Mouse (Mus musculus) heart, adult 2 months (tissue): ENCODE results near the gene Mnat1. TPM values are rescaled to one million over a fixed set of nuclear protein-coding genes. Genes with fewer than 3 reads are reported as not detected.
A peak's percentile ranks its signal among the peaks of the same experiment; 100 is the strongest.
"Not testable (repeated sequence)": the region's sequence is repeated elsewhere in the genome, so short reads cannot be mapped to it uniquely, and the experiment has no call there.

Source experiments
- DNase-seq, 2 experiments: peaks; one replicate each; pipeline ENCODE4 v3.0.0; 2021
- H3K27ac ChIP-seq: fragments of 200-600 bp; 2 replicates; pipeline ENCODE4 v1.8.1; 2022
- H3K27me3 ChIP-seq: fragments of 200-500 bp; 2 replicates; pipeline ENCODE4 v1.6.1; 2012; ENCODE audit warnings: mild to moderate bottlenecking, low read length, inconsistent platforms, mixed read lengths; ENCODE audit not compliant: control insufficient read depth, insufficient read depth
- H3K36me3 ChIP-seq: fragments of 200-500 bp; 2 replicates; pipeline ENCODE4 v1.6.1; 2012; ENCODE audit warnings: low read length, inconsistent platforms; ENCODE audit not compliant: control insufficient read depth, insufficient read depth
- H3K4me1 ChIP-seq: fragments of 200-500 bp; 2 replicates; pipeline ENCODE4 v1.6.1; 2011; ENCODE audit warnings: low read length; ENCODE audit not compliant: control insufficient read depth, insufficient read depth
- H3K4me3 ChIP-seq: fragments of 200-600 bp; 2 replicates; pipeline ENCODE4 v1.8.1; 2022
- H3K79me2 ChIP-seq: fragments of 200-500 bp; replicated peaks from 2 replicates; pipeline ENCODE4 v1.6.1; 2012; ENCODE audit warnings: mild to moderate bottlenecking, inconsistent platforms, low read length, moderate library complexity, mixed read lengths; ENCODE audit not compliant: control insufficient read depth, insufficient read depth
- H3K9ac ChIP-seq: fragments of 200-500 bp; 2 replicates; pipeline ENCODE4 v1.6.1; 2012; ENCODE audit warnings: low read depth, mild to moderate bottlenecking, control low read depth, inconsistent platforms, low read length, mixed read lengths
- CTCF ChIP-seq: fragments of 200-600 bp; IDR thresholded peaks from 2 replicates; pipeline ENCODE4 v1.8.1; 2022; ENCODE audit warnings: antibody characterized with exemption, mild to moderate bottlenecking, moderate library complexity
- EP300 ChIP-seq: fragments of 200-500 bp; IDR thresholded peaks from 2 replicates; pipeline ENCODE4 v1.6.1; 2011; ENCODE audit warnings: low read depth, low read length, control low read depth; ENCODE audit not compliant: insufficient read depth
- POLR2A ChIP-seq: fragments of 200-500 bp; IDR thresholded peaks from 2 replicates; pipeline ENCODE4 v1.6.1; 2011; ENCODE audit warnings: mild to moderate bottlenecking, low read depth, low read length, control low read depth; ENCODE audit not compliant: insufficient read depth
- WGBS: fragments of 180-500 bp; shearing (Covaris S2); methylation state at CpG from one replicate; pipeline ENCODE4 v1.1.7; 2018; 5-methylcytosine and 5-hydroxymethylcytosine counted together
- intact Hi-C: fragments of 180-260 bp; cut with DNase I; formaldehyde crosslinking; loops from one replicate; pipeline ENCODE4 v1.15.1; 2025
- polyA plus RNA-seq: library from polyadenylated mRNA; depleted of rRNA; stranded (reverse); fragments of >200 nt; gene quantifications from 2 replicates; pipeline ENCODE4 v1.2.3, GENCODE M21; 2012
- total RNA-seq, 2 experiments: library from RNA; stranded (reverse); gene quantifications; 2 replicates each; pipeline ENCODE4 v1.2.3; 2021

The Mnat1 gene
- total and polyA plus RNA-seq, 3 experiments = 5.6 to 16.8 (median 16.3) TPM

GRCm38 (mm10) chr12:73112326-73113087 is 11.0 kb upstream of the Mnat1 start:
- Histone ChIP-seq H3K79me2 (no peaks in the 10 kb centered on the region), H3K36me3 (no peaks in the 10 kb centered on the region), H3K9ac (peak overlapping the region; percentile 64), H3K27me3 (no peaks in the 10 kb centered on the region; the same call in 1 of the 2 replicates), H3K4me3 (peak overlapping the region; percentile 79), H3K27ac (peak overlapping the region; percentile 57), H3K4me1 (peaks cover 1% of the 10 kb centered on the region; the same call in 1 of the 2 replicates)
- DNase-seq = peak; percentile 39 to 55
- intact Hi-C loops = loop anchor here (5.0 kb wide), 2 partner anchors 65 to 175 kb away; partner anchors contain the start of genes Slc38a6 and Trmt5
- TF ChIP-seq POLR2A (no peak), EP300 (no peak), CTCF (no peak)
- WGBS = under 1% methylated on average over 67 of the region's 71 CpGs

- Histone ChIP-seq H3K4me1 (peaks cover 1% of the 10 kb centered on the region; the same call in 1 of the 2 replicates), H3K36me3 (no peaks in the 10 kb centered on the region), H3K27ac (peak within 1 kb of the TSS; percentile 57), H3K4me3 (peak within 1 kb of the TSS; percentile 79), H3K27me3 (no peaks in the 10 kb centered on the region; the same call in 1 of the 2 replicates), H3K9ac (peak within 1 kb of the TSS; percentile 64), H3K79me2 (no peaks in the 10 kb centered on the region)
- DNase-seq = peak; percentile 71 to 77
- intact Hi-C loops = loop anchor here (5.0 kb wide), 2 partner anchors 66 to 174 kb away; partner anchors contain the start of genes Slc38a6 and Trmt5
- 1% methylated on average over 19 of the region's 20 CpGs for WGBS
- TF ChIP-seq EP300 (no peak), POLR2A (peak; percentile 45; the same call in 1 of the 2 replicates), CTCF (no peak)
Observed at GRCm38 (mm10) chr12:73113196-73113595, 10.3 kb upstream of the Mnat1 start, which contains the start of gene Six4. Gene Six4, minus strand, starts transcription at chr12:73113456.

DNA sequence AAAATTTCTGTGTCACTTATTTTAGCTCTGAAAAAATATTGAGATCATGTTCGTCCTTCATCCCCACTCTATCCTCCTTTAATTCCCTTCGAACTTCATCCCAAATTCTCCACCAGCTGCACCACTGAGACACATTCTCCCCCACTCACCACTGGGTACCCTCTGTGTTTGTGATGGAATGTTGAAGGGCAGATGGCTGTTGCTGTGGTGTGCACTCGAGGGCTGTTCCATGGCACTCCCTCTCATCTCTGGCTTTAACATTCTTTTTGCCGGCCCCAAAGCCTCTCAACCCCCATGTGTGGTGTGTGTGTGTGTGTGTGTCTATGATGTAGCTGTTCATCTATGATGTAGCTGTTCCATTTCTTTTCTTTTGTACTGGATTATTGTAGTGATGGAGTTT is 1.7 kb downstream of the Mnat1 start:
- Histone ChIP-seq H3K36me3 (peaks cover 3% of the 10 kb centered on the region), H3K4me3 (no peak overlapping the region), H3K4me1 (no peaks in the 10 kb centered on the region; the same call in 1 of the 2 replicates), H3K27me3 (no peaks in the 10 kb centered on the region), H3K27ac (no peak overlapping the region), H3K79me2 (peaks cover 7% of the 10 kb centered on the region), H3K9ac (no peak overlapping the region)
- intact Hi-C loops = no loop called here
- TF ChIP-seq POLR2A (no peak), EP300 (no peak), CTCF (no peak)
- no peak for DNase-seq
- 59% methylated on average over 4 of the region's 4 CpGs for WGBS

DNA sequence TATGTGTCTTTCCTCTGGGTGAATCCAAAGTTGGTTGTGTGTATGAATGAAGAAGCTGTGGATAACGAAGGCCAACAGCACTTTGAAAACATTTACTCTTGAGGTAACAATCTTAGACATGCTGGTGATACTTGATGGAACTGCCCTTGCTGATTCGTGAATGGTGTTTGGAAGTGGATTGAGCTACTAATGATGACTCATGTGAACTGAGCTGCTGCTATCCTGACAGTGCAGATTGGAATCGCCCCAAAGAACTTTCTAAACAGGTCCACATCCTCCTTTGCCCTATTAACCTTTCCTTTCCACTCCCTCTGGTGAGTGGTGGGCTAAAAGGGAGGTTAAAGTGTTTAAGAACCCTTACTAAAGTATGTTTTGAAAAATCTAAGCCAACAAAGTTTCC is 17.2 kb downstream of the Mnat1 start:
- Histone ChIP-seq H3K27me3 (no peaks in the 10 kb centered on the region), H3K4me1 (peaks cover 1% of the 10 kb centered on the region; the same call in 1 of the 2 replicates), H3K4me3 (no peak overlapping the region), H3K79me2 (no peaks in the 10 kb centered on the region), H3K36me3 (no peaks in the 10 kb centered on the region), H3K9ac (no peak overlapping the region), H3K27ac (no peak overlapping the region)
- 67% methylated on average over 3 of the region's 3 CpGs for WGBS
- TF ChIP-seq EP300 (no peak), CTCF (no peak), POLR2A (no peak)
- intact Hi-C loops = no loop called here
- DNase-seq = no peak

- H3K4me1 ChIP-seq = peaks cover 5% of the 10 kb centered on the region; the same call in 1 of the 2 replicates
- no peaks in the 10 kb centered on the region for H3K79me2 ChIP-seq
- TF ChIP-seq POLR2A (no peak), EP300 (no peak), CTCF (no peak)
- H3K9ac ChIP-seq = no peak overlapping the region
- intact Hi-C loops = no loop called here
- no peak overlapping the region for H3K4me3 ChIP-seq
- no peaks in the 10 kb centered on the region for H3K27me3 ChIP-seq
- no peaks in the 10 kb centered on the region; the same call in 1 of the 2 replicates for H3K36me3 ChIP-seq
- DNase-seq = no peak
- H3K27ac ChIP-seq = peak overlapping the region; percentile 39; the same call in 1 of the 2 replicates
- 31% methylated on average over 3 of the region's 3 CpGs for WGBS
Observed at GRCm38 (mm10) chr12:73147236-73147635, 23.7 kb downstream of the Mnat1 start.

- 86% methylated on average over 5 of the region's 5 CpGs for WGBS
- H3K79me2 ChIP-seq, H3K36me3 ChIP-seq, DNase-seq, H3K27me3 ChIP-seq, H3K4me3 ChIP-seq, H3K27ac ChIP-seq, intact Hi-C loops, H3K4me1 ChIP-seq, H3K9ac ChIP-seq: not testable (repeated sequence)
Observed at GRCm38 (mm10) chr12:73151038-73151437, 27.5 kb downstream of the Mnat1 start.
